Mouse (Mus musculus) urinary bladder, postnatal 36 days (tissue): ENCODE results near the gene Hist2h2ac.
A peak's percentile ranks its signal among the peaks of the same experiment; 100 is the strongest.
"Not testable (repeated sequence)": the region's sequence is repeated elsewhere in the genome, so short reads cannot be mapped to it uniquely, and the experiment has no call there.

Experiments used
- DNase-seq, 2 experiments: peaks; one replicate each; pipeline ENCODE4 v3.0.0; 2022; ENCODE audit warnings: low spot score in 2 of 2, mixed read lengths in 1 of 2

Hist2h2ac gene

GRCm38 (mm10) chr3:96181510-96182381 lies 38.9 kb downstream of the Hist2h2ac start:
- no peak for DNase-seq

- DNase-seq: no peak
Measured at GRCm38 (mm10) chr3:96180727-96181477, 39.8 kb downstream of the Hist2h2ac start, which contains the start of gene Sv2a. Gene Sv2a, plus strand, starts transcription at chr3:96181151.

GRCm38 (mm10) chr3:96179531-96179930 lies 41.1 kb downstream of the Hist2h2ac start:
- peak in 1 of 2 experiments; percentile 62 for DNase-seq

- no peak for DNase-seq
Measured at GRCm38 (mm10) chr3:96178902-96179301, 41.8 kb downstream of the Hist2h2ac start.

GRCm38 (mm10) chr3:96178427-96178826 lies 42.3 kb downstream of the Hist2h2ac start:
- DNase-seq: no peak

GRCm38 (mm10) chr3:96175251-96175650 lies 45.4 kb downstream of the Hist2h2ac start:
- DNase-seq: no peak

- DNase-seq: not testable (repeated sequence)
Measured at GRCm38 (mm10) chr3:96174042-96174441, 46.6 kb downstream of the Hist2h2ac start.

- no peak for DNase-seq
Measured at GRCm38 (mm10) chr3:96173185-96173584, 47.5 kb downstream of the Hist2h2ac start.

- DNase-seq: peak; percentile 75 to 84
Measured at GRCm38 (mm10) chr3:96172197-96173178, 48.2 kb downstream of the Hist2h2ac start, which contains the start of gene Sf3b4. Gene Sf3b4, plus strand, starts transcription at chr3:96172332.

GRCm38 (mm10) chr3:96171583-96172196 lies 49.0 kb downstream of the Hist2h2ac start:
- no peak for DNase-seq

- DNase-seq: no peak
Measured at GRCm38 (mm10) chr3:96170976-96171545, 49.6 kb downstream of the Hist2h2ac start.
